Mouse (Mus musculus) gastrocnemius, postnatal 10 days (tissue): ENCODE measurements at regions not wholly inside any gene's neighbourhood (a gene's known extent, or its start where the extent isn't known, plus 50 kb on each side); places are given as distances from the start of the nearest gene placed in this dataset.

Experiments used
- microRNA-seq, 2 experiments: library from miRNA; unstranded; fragments of <30 nt; microRNA quantifications; one replicate each; pipeline ENCODE4 v1.2.0; 2021

Small RNAs in the stretch of these regions (microRNA-seq; reads per million reads assigned to microRNA genes)
- 0 reads per million in 2 experiments for gene Gm22696
